Mouse (Mus musculus) olfactory bulb, adult 2 months (tissue): ENCODE results near the gene Snhg11. TPM values are rescaled to one million over a fixed set of nuclear protein-coding genes. Genes with fewer than 3 reads are reported as not detected.

ENCODE experiments used
- H3K27ac ChIP-seq: fragments of 200-500 bp; 2 replicates; pipeline ENCODE4 v1.5.1; 2012; ENCODE audit warnings: low read depth, low read length; ENCODE audit not compliant: insufficient read depth
- H3K4me1 ChIP-seq: fragments of 200-500 bp; 2 replicates; pipeline ENCODE4 v1.6.1; 2012; ENCODE audit warnings: low read length; ENCODE audit not compliant: control insufficient read depth, insufficient read depth
- H3K4me3 ChIP-seq: fragments of 200-500 bp; 2 replicates; pipeline ENCODE4 v1.5.1; 2012; ENCODE audit warnings: mild to moderate bottlenecking, low read depth, low read length, moderate library complexity; ENCODE audit not compliant: insufficient read depth
- CTCF ChIP-seq: fragments of 200-500 bp; IDR thresholded peaks from 2 replicates; pipeline ENCODE4 v1.5.1; 2012; ENCODE audit warnings: low read depth, mild to moderate bottlenecking, low read length, moderate library complexity; ENCODE audit not compliant: insufficient read depth
- POLR2A ChIP-seq: fragments of 200-500 bp; IDR thresholded peaks from 2 replicates; pipeline ENCODE4 v1.6.1; 2012; ENCODE audit warnings: mild to moderate bottlenecking, low read depth, low read length, moderate library complexity; ENCODE audit not compliant: insufficient read depth
- WGBS: fragments of 180-500 bp; shearing (Covaris S2); methylation state at CpG from one replicate; pipeline ENCODE4 v1.1.7; 2018; 5-methylcytosine and 5-hydroxymethylcytosine counted together
- polyA plus RNA-seq: library from polyadenylated mRNA; stranded (reverse); fragments of >200 nt; gene quantifications from 2 replicates; pipeline ENCODE4 v1.2.4, GENCODE M21; 2012; ENCODE audit warnings: low replicate concordance; ENCODE audit not compliant: missing spikeins, insufficient read depth, insufficient read length

The Snhg11 gene
- polyA plus RNA-seq, 1 experiment = 293 TPM

DNA sequence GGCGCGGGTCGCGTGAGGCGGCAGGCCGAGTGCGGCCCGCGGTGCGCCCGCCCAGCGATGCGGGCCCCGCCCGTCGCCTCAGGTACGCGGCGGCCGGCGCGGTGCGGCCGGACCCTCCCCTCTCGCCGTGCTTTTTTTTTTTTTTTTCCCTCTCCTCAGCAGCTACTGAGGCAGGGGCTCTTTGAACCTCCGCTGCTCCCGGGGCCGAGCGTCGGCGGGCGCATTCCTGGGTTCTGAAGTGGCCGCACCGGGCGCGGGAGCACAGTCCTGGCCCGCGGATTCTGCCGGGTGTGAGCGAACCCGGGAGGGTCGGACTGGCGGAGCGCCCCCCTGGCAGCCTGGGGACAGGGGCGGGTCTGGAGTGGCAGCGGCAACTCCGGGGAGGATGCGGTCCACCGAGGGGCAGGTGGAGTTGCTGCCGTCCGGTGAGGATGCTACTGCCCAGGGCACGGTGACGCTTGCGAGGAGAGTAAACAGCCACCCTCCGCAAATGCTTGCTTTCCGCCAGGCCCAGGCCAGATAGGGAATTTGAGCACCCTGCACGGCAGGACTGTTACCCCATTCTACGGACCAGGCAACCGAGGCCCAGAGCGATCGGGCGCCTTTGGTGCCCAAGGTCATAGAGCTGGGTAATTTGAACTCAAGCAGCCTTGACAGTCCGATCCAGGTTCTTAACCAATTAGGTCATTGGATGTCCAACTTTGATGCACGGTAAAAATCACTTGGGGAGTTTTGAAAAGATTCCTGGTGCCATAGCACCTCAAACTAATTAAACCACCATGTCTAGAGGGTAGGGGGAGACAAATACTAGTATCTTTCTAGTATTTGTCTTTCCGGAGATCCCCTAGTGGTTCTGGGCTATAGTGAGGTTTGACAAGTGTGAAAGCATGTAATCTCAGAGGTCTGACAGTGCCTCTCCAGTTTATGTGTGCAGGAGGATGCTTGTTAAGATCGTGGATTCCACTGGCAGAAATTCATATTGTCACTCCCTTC is 34.9 kb downstream of the Snhg11 start:
- Histone ChIP-seq H3K27ac (0 out of 2 replicates have a peak overlapping the region, but pooled peaks have one; percentile 37), H3K4me3 (peak overlapping the region; percentile 89), H3K4me1 (0 out of 2 replicates have a peak, but pooled peaks cover 4% of the 10 kb centered on the region)
- WGBS = 1% methylated on average over 55 of the region's 67 CpGs
- TF ChIP-seq CTCF (no peak), POLR2A (no peak)

DNA sequence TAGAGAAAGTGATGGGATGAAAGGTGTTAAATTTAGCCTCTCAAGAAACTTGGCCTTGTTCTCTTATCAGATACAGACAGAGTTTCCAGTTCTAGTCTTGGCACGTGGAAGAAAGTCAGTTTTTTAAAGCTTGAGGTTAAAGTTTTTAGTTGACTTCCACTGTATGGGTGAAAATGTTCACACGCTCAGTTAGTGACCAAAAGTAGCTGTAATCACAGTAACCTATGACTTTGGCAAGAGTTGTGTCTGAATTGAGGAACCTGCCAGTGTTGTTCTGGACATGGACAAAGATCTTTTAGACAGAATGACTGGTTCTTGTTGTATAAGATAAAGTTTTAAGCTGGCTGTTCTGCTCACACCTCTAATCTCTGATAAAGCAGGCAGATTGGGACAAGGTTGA is 37.8 kb downstream of the Snhg11 start:
- Histone ChIP-seq H3K4me1 (0 out of 2 replicates have a peak, but pooled peaks cover 4% of the 10 kb centered on the region), H3K4me3 (no peak overlapping the region), H3K27ac (no peak overlapping the region)
- WGBS = 72% methylated on average over 2 of the region's 2 CpGs
- TF ChIP-seq POLR2A (no peak), CTCF (no peak)

DNA sequence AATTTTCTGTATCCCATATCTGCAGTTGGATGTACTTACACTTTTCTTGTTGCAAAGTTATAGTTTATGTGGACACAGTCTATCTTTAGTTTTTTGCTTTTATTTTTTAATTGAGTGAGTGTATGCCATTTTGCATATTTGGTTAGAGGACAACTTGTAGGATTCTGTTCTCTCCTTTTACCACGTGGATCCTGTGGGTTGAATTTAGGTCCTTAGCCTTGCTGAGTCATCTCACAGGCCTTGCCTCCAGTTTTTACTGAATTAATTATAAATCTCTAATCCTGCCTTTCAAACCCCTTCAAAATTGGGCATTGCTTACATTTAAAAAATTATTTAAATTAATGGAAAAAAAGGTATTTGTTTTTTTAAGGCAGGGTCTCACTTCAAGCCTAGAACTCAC is 40.4 kb downstream of the Snhg11 start:
- TF ChIP-seq POLR2A (no peak), CTCF (no peak)
- Histone ChIP-seq H3K4me1 (0 out of 2 replicates have a peak, but pooled peaks cover 2% of the 10 kb centered on the region), H3K4me3 (no peak overlapping the region), H3K27ac (no peak overlapping the region)
- WGBS = 31% methylated on average over 1 of the region's 1 CpGs

DNA sequence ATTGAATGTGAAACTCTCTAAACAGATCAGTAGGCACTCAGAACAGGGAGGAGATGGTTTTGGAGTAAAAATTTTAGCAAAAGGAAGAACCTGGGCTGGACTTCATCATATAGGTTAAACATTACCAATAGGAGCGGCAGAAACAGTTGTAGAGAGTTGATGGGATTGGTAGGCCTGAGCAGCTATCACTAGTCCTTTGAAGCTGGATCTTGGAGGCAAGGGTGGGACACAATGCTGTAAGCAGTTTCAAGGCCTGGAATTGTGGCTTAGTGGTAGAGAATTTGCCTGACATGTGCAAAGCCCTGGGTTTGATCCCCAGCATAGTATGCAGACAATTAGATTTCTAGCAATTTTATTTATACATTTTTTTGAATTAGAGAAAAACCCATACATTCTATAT is 43.2 kb downstream of the Snhg11 start:
- Histone ChIP-seq H3K27ac (no peak overlapping the region), H3K4me1 (peaks cover 4% of the 10 kb centered on the region), H3K4me3 (no peak overlapping the region)
- WGBS = 94% methylated on average over 1 of the region's 1 CpGs
- TF ChIP-seq CTCF (no peak), POLR2A (no peak)

Other genes with a start within 250 kb of the Snhg11 start
- not detected in 2 replicates for gene Tgm2, start 229.2 kb upstream of the Snhg11 start, polyA plus RNA-seq
- not detected in 2 replicates for gene D630003M21Rik, start 146.4 kb upstream of the Snhg11 start, polyA plus RNA-seq
- not detected in 2 replicates for gene Bpi, start 117.5 kb upstream of the Snhg11 start, polyA plus RNA-seq
- not detected in 2 replicates for gene Lbp, start 69.1 kb upstream of the Snhg11 start, polyA plus RNA-seq
- gene Ralgapb, start 34.2 kb downstream of the Snhg11 start, polyA plus RNA-seq = not detected in 2 replicates
- not detected in 2 replicates for gene Adig, start 127.0 kb downstream of the Snhg11 start, polyA plus RNA-seq
- not detected in 2 replicates for gene Arhgap40, start 137.2 kb downstream of the Snhg11 start, polyA plus RNA-seq
- gene Slc32a1, start 235.1 kb downstream of the Snhg11 start, polyA plus RNA-seq = not detected in 2 replicates
- gene Actr5, start 249.2 kb downstream of the Snhg11 start, polyA plus RNA-seq = not detected in 2 replicates